Mouse (Mus musculus) liver, adult 2 months (tissue): ENCODE data around the gene Sept8. TPM values are rescaled to one million over a fixed set of nuclear protein-coding genes. Genes with fewer than 3 reads are reported as not detected.

Experiments used
- DNase-seq: peaks from one replicate; pipeline ENCODE4 v3.0.0-alpha.2; 2011; ENCODE audit warnings: low read depth, low spot score; ENCODE audit errors: extremely low read depth
- H3K27ac ChIP-seq: fragments of 200-500 bp; replicated peaks from 2 replicates; pipeline ENCODE4 v1.5.1; 2012; ENCODE audit warnings: low read depth, mild to moderate bottlenecking, control low read depth, inconsistent platforms, low read length; ENCODE audit not compliant: insufficient read depth
- H3K27me3 ChIP-seq: fragments of 200-500 bp; 2 replicates; pipeline ENCODE4 v1.6.1; 2012; ENCODE audit warnings: mild to moderate bottlenecking, moderate library complexity, low read length, inconsistent platforms; ENCODE audit not compliant: control insufficient read depth, insufficient read depth
- H3K36me3 ChIP-seq: fragments of 200-500 bp; 2 replicates; pipeline ENCODE4 v1.6.1; 2012; ENCODE audit warnings: low read length, inconsistent platforms; ENCODE audit not compliant: control insufficient read depth, insufficient read depth
- H3K4me1 ChIP-seq: fragments of 200-500 bp; 2 replicates; pipeline ENCODE4 v1.6.1; 2011; ENCODE audit warnings: low read length; ENCODE audit not compliant: control insufficient read depth, insufficient read depth
- H3K4me3 ChIP-seq: fragments of 200-500 bp; 2 replicates; pipeline ENCODE4 v1.5.1; 2011; ENCODE audit warnings: low read depth, mild to moderate bottlenecking, control low read depth, low read length, moderate library complexity; ENCODE audit not compliant: insufficient read depth
- H3K79me2 ChIP-seq: fragments of 200-500 bp; 2 replicates; pipeline ENCODE4 v1.6.1; 2012; ENCODE audit warnings: inconsistent platforms, mild to moderate bottlenecking, low read length, moderate library complexity; ENCODE audit not compliant: control insufficient read depth, insufficient read depth
- H3K9ac ChIP-seq: fragments of 200-500 bp; 2 replicates; pipeline ENCODE4 v1.6.1; 2012; ENCODE audit warnings: low read depth, mild to moderate bottlenecking, control low read depth, inconsistent platforms, low read length
- CTCF ChIP-seq: fragments of 200-500 bp; IDR thresholded peaks from 2 replicates; pipeline ENCODE4 v1.5.1; 2011; ENCODE audit warnings: low read depth, low read length, control low read depth
- POLR2A ChIP-seq: fragments of 200-500 bp; IDR thresholded peaks from 2 replicates; pipeline ENCODE4 v1.6.1; 2011; ENCODE audit warnings: low read length, control low read depth; ENCODE audit not compliant: insufficient read depth; ENCODE audit errors: extremely low read depth
- WGBS: fragments of 180-500 bp; shearing (Covaris S2); methylation state at CpG from one replicate; pipeline ENCODE4 v1.1.7; 2018; 5-methylcytosine and 5-hydroxymethylcytosine counted together
- polyA plus RNA-seq: library from polyadenylated mRNA; depleted of rRNA; stranded (reverse); fragments of >200 nt; gene quantifications from 2 replicates; pipeline ENCODE4 v1.2.3, GENCODE M21; 2012
- total RNA-seq: library from RNA; depleted of rRNA; stranded (reverse); fragments of >200 nt; gene quantifications from 2 replicates; pipeline ENCODE4 v1.2.3, GENCODE M21; 2014

The Sept8 gene
- total and polyA plus RNA-seq, 2 experiments = 1.7 to 2.0 TPM

- Histone ChIP-seq H3K79me2 (no peaks in the 10 kb centered on the region; the same call in 1 of the 2 replicates), H3K9ac (no peak overlapping the region), H3K27me3 (0 out of 2 replicates have a peak, but pooled peaks cover 3% of the 10 kb centered on the region), H3K36me3 (no peaks in the 10 kb centered on the region), H3K27ac (no peak overlapping the region), H3K4me1 (no peaks in the 10 kb centered on the region; the same call in 1 of the 2 replicates), H3K4me3 (no peak overlapping the region)
- WGBS = 92% methylated on average over 14 of the region's 14 CpGs
- TF ChIP-seq POLR2A = no peak
- no peak for TF ChIP-seq CTCF
- DNase-seq = no peak
Measured at GRCm38 (mm10) chr11:53523545-53524405, 4.7 kb downstream of the Sept8 start.

GRCm38 (mm10) chr11:53524905-53525304 lies 5.8 kb downstream of the Sept8 start:
- Histone ChIP-seq H3K4me1 (peaks cover 3% of the 10 kb centered on the region; the same call in 1 of the 2 replicates), H3K27ac (no peak overlapping the region)
- TF ChIP-seq POLR2A (no peak), CTCF (peak; percentile 71)

GRCm38 (mm10) chr11:53525461-53525860 lies 6.4 kb downstream of the Sept8 start:
- 69% methylated on average over 4 of the region's 4 CpGs for WGBS
- Histone ChIP-seq H3K36me3 (no peaks in the 10 kb centered on the region), H3K79me2 (no peaks in the 10 kb centered on the region; the same call in 1 of the 2 replicates), H3K4me3 (no peak overlapping the region), H3K27me3 (0 out of 2 replicates have a peak, but pooled peaks cover 3% of the 10 kb centered on the region), H3K27ac (no peak overlapping the region), H3K9ac (no peak overlapping the region), H3K4me1 (peaks cover 3% of the 10 kb centered on the region; the same call in 1 of the 2 replicates)
- peak; percentile 37 for DNase-seq
- TF ChIP-seq POLR2A = no peak
- TF ChIP-seq CTCF = no peak

More at GRCm38 (mm10) chr11:53524905-53525304, 5.8 kb downstream of the Sept8 start:
- H3K79me2 ChIP-seq = no peaks in the 10 kb centered on the region; the same call in 1 of the 2 replicates
- 85% methylated on average over 6 of the region's 6 CpGs for WGBS
- 0 out of 2 replicates have a peak, but pooled peaks cover 3% of the 10 kb centered on the region for H3K27me3 ChIP-seq
- DNase-seq = peak; percentile 4
- H3K36me3 ChIP-seq = no peaks in the 10 kb centered on the region
- no peak overlapping the region for H3K9ac ChIP-seq
- H3K4me3 ChIP-seq = no peak overlapping the region

GRCm38 (mm10) chr11:53528397-53529252 lies 9.6 kb downstream of the Sept8 start:
- no peaks in the 10 kb centered on the region for H3K79me2 ChIP-seq
- TF ChIP-seq POLR2A (no peak), CTCF (no peak)
- no peak overlapping the region for H3K4me3 ChIP-seq
- H3K27ac ChIP-seq = no peak overlapping the region
- H3K36me3 ChIP-seq = no peaks in the 10 kb centered on the region
- no peaks in the 10 kb centered on the region for H3K27me3 ChIP-seq
- no peak for DNase-seq
- 79% methylated on average over 9 of the region's 9 CpGs for WGBS
- no peak overlapping the region for H3K9ac ChIP-seq
- H3K4me1 ChIP-seq = peaks cover 3% of the 10 kb centered on the region; the same call in 1 of the 2 replicates

- no peaks in the 10 kb centered on the region for H3K27me3 ChIP-seq
- H3K79me2 ChIP-seq = no peaks in the 10 kb centered on the region
- TF ChIP-seq CTCF (no peak), POLR2A (no peak)
- peak; percentile 11 for DNase-seq
- no peak overlapping the region for H3K4me3 ChIP-seq
- peaks cover 3% of the 10 kb centered on the region; the same call in 1 of the 2 replicates for H3K4me1 ChIP-seq
- H3K9ac ChIP-seq = no peak overlapping the region
- no peak overlapping the region for H3K27ac ChIP-seq
- no peaks in the 10 kb centered on the region for H3K36me3 ChIP-seq
- WGBS = 51% methylated on average over 6 of the region's 6 CpGs
Measured at GRCm38 (mm10) chr11:53529253-53529557, 10.1 kb downstream of the Sept8 start.
